Mouse (Mus musculus) megakaryocyte, embryonic 14.5 days (primary cell): ENCODE measurements around the gene Cdrt4. TPM values are rescaled to one million over a fixed set of nuclear protein-coding genes. Genes with fewer than 3 reads are reported as not detected.

Source experiments
- H3K27me3 ChIP-seq: replicated peaks from 2 replicates; pipeline ENCODE3; 2012; ENCODE audit warnings: inconsistent platforms
- H3K36me3 ChIP-seq: replicated peaks from 2 replicates; pipeline ENCODE3; 2012; ENCODE audit warnings: low read length, inconsistent platforms, mixed read lengths
- H3K4me1 ChIP-seq: 2 replicates; pipeline ENCODE4 v1.6.1; 2012; ENCODE audit warnings: inconsistent platforms
- H3K4me3 ChIP-seq: replicated peaks from 2 replicates; pipeline ENCODE3; 2012; ENCODE audit warnings: moderate library complexity, mild to moderate bottlenecking, inconsistent platforms
- H3K9me3 ChIP-seq: 2 replicates; pipeline ENCODE4 v1.6.1; 2012; ENCODE audit warnings: inconsistent platforms
- FLI1 ChIP-seq: IDR thresholded peaks from 2 replicates; pipeline ENCODE4 v1.6.1; 2012; ENCODE audit warnings: low read length, inconsistent platforms, mixed read lengths
- GATA1 ChIP-seq: IDR thresholded peaks from 3 replicates; pipeline ENCODE4 v1.6.1; 2012; ENCODE audit warnings: mixed read lengths, low read length, inconsistent platforms, borderline replicate concordance
- polyA plus RNA-seq: library from polyadenylated mRNA; stranded (reverse); fragments of >175 nt; gene quantifications from 2 replicates; pipeline ENCODE4 v1.2.3, GENCODE M21; 2012; ENCODE audit warnings: low replicate concordance; ENCODE audit not compliant: insufficient read depth

Cdrt4 gene
- polyA plus RNA-seq, 1 experiment, result not detected

DNA sequence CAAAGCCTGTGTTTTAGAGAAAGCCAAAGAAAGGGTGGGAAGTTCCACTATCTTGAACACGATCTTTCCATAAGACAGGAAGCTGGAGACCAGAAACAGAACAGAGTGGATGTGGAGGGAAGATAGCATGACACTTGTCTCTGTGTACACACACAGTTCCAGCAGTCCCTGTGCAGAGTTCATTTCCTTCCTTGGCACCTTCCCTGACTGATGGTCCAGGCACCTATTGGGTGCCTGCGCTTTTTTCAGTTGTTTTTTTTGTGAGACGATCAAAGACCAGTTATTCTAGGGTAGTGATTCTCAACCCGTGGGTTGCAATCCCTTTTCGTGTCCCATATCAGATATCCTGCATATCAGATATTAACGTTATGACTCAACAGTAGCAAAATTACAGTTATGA lies 13.0 kb upstream of the Cdrt4 start:
- Histone ChIP-seq H3K36me3 (no peaks in the 10 kb centered on the region), H3K4me1 (no peaks in the 10 kb centered on the region), H3K27me3 (peaks cover 14% of the 10 kb centered on the region), H3K4me3 (no peak overlapping the region), H3K9me3 (peaks cover 4% of the 10 kb centered on the region; the same call in 1 of the 2 replicates)
- no peak for TF ChIP-seq GATA1
- TF ChIP-seq FLI1, result no peak

DNA sequence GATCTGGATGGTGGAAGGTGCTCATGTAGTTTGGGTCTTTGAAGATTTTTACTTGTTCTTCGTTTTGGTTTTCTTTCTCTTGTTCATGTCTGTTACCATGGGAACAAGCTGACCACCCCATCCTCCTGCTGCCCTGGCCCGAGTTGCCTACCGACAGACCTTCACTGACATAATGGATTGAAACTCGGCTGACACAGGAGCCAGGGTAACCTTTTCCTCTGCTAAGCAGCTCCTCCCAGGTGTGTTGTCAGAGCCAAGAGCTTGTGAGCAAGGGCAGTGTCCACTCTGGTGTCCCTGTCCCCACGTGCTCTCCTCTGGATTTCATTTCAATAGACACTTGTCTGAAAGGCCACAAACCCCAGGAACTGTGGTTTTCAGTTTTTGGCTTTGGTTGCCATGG lies 12.1 kb upstream of the Cdrt4 start:
- Histone ChIP-seq H3K4me3 (no peak overlapping the region), H3K36me3 (no peaks in the 10 kb centered on the region), H3K4me1 (no peaks in the 10 kb centered on the region), H3K27me3 (peaks cover 17% of the 10 kb centered on the region), H3K9me3 (no peaks in the 10 kb centered on the region; the same call in 1 of the 2 replicates)
- TF ChIP-seq GATA1, result no peak
- no peak for TF ChIP-seq FLI1

DNA sequence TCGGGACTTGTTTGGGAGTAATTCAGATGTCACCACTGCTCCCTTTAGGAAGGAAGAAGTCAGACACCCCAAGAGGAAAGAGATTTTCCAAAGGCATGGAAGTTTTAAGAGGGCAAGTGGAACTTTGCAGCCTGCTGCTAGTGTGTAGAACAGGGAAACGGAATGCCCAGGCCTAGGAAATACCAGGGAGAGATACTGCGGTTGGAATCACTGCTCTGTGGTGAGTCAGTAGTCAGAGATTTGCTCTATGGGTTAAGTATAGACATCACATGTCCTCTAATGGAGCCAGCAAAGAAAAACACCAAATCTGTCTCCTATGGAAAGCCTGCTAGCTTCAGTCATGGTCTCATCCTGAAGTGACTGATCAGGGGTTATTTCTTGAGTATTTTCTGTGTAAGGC lies 10.8 kb upstream of the Cdrt4 start:
- Histone ChIP-seq H3K27me3 (peaks cover 16% of the 10 kb centered on the region), H3K9me3 (no peaks in the 10 kb centered on the region; the same call in 1 of the 2 replicates), H3K4me1 (no peaks in the 10 kb centered on the region), H3K4me3 (no peak overlapping the region), H3K36me3 (no peaks in the 10 kb centered on the region)
- TF ChIP-seq FLI1 (no peak), GATA1 (no peak)

DNA sequence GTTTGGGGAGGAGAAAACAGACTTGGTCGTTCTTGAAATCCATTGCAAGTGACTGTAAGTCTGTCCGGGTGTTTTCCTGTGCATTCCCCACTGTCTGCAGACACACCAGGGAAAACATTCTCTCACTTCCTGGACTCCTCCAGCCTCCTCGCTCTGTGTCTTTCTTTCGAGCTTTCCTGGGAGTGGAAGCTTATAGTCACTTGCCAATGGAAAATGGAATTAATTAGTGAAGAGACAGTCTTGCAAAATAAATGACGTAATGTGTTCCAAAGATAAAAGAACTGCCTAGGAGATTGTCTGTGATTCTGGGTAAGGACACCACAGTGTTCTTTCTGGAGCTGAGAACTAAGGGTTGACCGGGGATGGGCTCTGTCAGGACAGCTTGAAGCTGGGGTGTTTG lies 7.5 kb upstream of the Cdrt4 start:
- no peaks in the 10 kb centered on the region for H3K4me1 ChIP-seq
- no peaks in the 10 kb centered on the region for H3K9me3 ChIP-seq
- TF ChIP-seq FLI1 (no peak), GATA1 (no peak)
- H3K4me3 ChIP-seq, result no peak overlapping the region
- H3K27me3 ChIP-seq, result peaks cover 16% of the 10 kb centered on the region
- H3K36me3 ChIP-seq, result no peaks in the 10 kb centered on the region

DNA sequence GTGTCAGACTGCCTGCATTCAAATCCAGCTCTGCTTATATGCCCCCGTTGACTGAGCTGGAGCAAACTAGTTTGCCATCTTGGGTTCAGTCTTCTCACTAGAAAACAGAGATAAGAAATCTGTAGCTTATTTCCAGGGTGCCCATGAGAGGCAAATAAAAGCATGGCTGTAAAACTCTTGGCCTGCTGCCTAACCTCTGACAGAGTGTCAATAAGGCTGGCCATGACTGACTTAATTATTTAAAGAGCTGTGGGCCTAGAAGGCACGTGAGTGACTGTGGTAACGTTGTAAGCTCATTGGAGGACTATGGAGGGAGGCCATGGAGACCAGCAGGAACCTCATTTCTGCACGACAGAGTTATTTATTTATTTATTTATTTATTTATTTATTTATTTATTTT lies 5.5 kb upstream of the Cdrt4 start:
- Histone ChIP-seq H3K36me3 (no peaks in the 10 kb centered on the region), H3K4me1 (no peaks in the 10 kb centered on the region), H3K4me3 (no peak overlapping the region), H3K9me3 (no peaks in the 10 kb centered on the region), H3K27me3 (peaks cover 15% of the 10 kb centered on the region)
- TF ChIP-seq FLI1 (no peak), GATA1 (no peak)

DNA sequence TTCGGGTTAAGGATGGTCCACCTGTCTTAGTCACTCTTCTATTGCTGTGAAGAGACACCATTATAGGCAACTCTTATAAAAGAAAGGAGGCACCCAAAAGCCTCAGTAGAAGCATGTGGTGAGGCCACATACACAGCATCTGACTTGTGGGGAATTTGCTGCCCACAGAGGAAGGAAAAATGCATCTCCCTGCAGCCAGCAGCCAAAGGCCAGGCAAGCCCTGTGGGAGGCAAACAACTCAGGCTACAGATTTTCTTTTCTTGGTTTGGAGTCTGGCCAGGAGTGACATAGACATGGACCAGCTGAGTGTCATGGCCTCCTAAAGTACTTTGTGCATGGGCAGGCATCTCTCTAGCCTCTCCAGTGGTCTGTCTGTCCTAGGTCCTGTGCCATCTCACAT lies 1.4 kb upstream of the Cdrt4 start:
- H3K9me3 ChIP-seq, result no peaks in the 10 kb centered on the region
- no peaks in the 10 kb centered on the region for H3K36me3 ChIP-seq
- peaks cover 9% of the 10 kb centered on the region for H3K27me3 ChIP-seq
- no peak overlapping the region for H3K4me3 ChIP-seq
- H3K4me1 ChIP-seq, result no peaks in the 10 kb centered on the region
- TF ChIP-seq FLI1, result no peak
- TF ChIP-seq GATA1, result no peak

DNA sequence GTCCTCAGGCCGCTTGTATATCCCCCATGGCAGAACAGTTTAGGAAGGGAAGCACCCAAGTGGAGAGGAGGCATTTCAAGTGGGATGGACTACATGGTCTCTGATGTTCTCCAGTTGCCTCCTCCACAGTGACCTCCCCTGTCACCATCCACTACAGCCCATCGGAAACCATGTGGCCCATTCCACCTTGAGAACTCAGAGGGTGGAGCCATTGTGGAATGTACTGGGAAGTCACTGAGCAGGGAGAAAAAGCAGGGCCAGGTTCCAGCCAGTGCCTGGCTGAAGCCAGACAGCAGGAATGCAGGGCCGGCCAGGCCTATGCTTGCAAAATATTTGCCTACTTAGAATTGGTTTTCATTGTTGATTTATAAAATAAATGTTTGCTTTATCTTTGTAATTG lies 3.8 kb downstream of the Cdrt4 start:
- TF ChIP-seq GATA1 (no peak), FLI1 (no peak)
- no peaks in the 10 kb centered on the region for H3K4me1 ChIP-seq
- peaks cover 6% of the 10 kb centered on the region for H3K27me3 ChIP-seq
- no peaks in the 10 kb centered on the region for H3K9me3 ChIP-seq
- no peaks in the 10 kb centered on the region for H3K36me3 ChIP-seq
- H3K4me3 ChIP-seq, result no peak overlapping the region

DNA sequence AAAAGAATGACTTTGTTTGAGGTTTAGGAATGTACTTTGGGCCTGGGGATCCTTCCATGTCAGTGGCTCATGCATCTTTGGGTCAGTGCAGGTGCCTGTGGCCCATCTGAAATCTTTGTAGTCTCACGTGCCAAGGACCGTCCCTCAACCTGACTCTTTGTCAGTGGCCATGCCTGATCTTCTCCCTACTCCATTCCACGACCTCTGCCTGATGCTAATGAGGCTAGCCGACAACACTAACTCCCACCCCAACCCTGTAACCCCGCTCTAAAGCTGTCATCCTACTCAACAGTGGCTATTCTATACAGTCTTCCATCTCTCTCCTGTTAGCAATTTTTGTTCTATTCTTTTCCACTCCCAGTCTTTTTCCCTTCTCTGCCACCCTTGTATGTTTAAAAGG lies 4.2 kb downstream of the Cdrt4 start:
- H3K9me3 ChIP-seq, result no peaks in the 10 kb centered on the region
- H3K4me3 ChIP-seq, result no peak overlapping the region
- H3K27me3 ChIP-seq, result peaks cover 4% of the 10 kb centered on the region
- TF ChIP-seq GATA1 (no peak), FLI1 (no peak)
- H3K36me3 ChIP-seq, result no peaks in the 10 kb centered on the region
- no peaks in the 10 kb centered on the region for H3K4me1 ChIP-seq

DNA sequence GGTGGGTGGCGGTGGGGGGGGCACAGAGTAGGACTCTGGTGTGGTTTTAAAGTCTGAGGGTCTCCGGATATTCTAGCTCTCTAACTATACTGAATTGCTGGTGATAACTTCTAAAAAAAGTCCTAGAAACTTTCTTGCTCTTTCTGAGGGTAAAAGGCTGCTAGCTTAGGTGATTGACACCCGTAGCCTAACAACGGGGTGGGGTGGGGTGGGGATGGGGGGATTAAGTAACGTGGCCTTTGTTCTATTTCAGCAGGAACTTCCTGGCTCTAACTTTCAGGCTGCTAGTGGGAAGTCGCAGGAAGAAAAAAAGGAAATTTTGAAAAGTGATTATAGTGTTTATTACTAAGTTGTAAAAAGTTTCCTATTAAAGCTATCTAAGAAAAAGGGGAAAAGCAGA lies 4.8 kb downstream of the Cdrt4 start:
- Histone ChIP-seq H3K9me3 (no peaks in the 10 kb centered on the region), H3K4me1 (no peaks in the 10 kb centered on the region), H3K27me3 (peaks cover 4% of the 10 kb centered on the region), H3K4me3 (no peak overlapping the region), H3K36me3 (no peaks in the 10 kb centered on the region)
- TF ChIP-seq FLI1 (no peak), GATA1 (no peak)

DNA sequence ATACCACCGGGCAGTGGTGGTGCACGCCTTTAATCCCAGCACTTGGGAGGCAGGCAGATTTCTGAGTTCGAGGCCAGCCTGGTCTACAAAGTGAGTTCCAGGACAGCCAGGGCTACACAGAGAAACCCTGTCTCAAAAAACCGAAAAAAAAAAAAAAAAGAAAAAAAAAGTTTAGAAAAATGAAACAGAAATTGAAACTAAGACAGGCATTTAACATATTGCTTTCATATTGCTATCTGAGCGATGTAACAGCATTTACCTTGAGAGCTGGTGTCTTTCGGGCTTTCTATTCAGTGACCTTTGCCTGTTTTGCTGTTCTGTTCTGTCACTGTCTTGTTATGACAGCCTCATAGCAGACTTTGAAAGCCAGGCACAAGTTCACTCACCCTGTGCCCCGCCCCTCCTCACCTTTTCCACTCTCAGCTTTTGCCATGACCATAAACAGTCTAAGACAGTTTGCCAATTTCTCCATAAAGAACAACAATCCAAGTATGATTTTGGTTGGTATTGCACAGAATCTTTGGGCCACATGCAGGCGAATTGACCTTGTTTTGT lies 6.7 kb downstream of the Cdrt4 start:
- peaks cover 4% of the 10 kb centered on the region for H3K27me3 ChIP-seq
- TF ChIP-seq GATA1, result no peak
- TF ChIP-seq FLI1, result no peak
- H3K4me3 ChIP-seq, result no peak overlapping the region
- H3K4me1 ChIP-seq, result no peaks in the 10 kb centered on the region
- H3K36me3 ChIP-seq, result no peaks in the 10 kb centered on the region
- H3K9me3 ChIP-seq, result no peaks in the 10 kb centered on the region

DNA sequence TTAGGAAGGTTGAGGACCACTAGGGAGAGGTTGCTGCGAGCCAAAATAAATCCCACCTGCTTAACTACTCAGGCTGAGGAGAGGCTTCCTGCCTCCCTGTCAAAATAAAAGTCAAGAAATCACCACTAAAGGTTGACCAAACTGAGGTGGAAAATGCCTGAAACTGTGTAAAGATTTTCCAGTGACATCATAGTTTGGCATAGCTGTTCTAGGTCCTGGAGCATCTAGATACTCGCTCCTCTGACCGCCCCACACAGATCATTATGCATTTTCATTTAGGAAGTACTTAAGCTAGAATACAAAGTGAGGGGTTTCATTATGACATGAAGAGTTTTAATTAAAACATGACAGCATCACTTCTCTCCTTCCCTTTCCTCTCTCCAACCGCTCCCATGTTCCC lies 12.3 kb downstream of the Cdrt4 start:
- Histone ChIP-seq H3K4me3 (no peak overlapping the region), H3K4me1 (no peaks in the 10 kb centered on the region), H3K9me3 (no peaks in the 10 kb centered on the region), H3K27me3 (peaks cover 22% of the 10 kb centered on the region), H3K36me3 (no peaks in the 10 kb centered on the region)
- TF ChIP-seq GATA1, result no peak
- no peak for TF ChIP-seq FLI1
